Mouse (Mus musculus) urinary bladder, postnatal 25 days (tissue): ENCODE data around the gene Zfp969.
"Not testable (repeated sequence)": the region's sequence is repeated elsewhere in the genome, so short reads cannot be mapped to it uniquely, and the experiment has no call there.

Source experiments
- DNase-seq: peaks from one replicate; pipeline ENCODE4 v3.0.0; 2022; ENCODE audit warnings: low spot score

The Zfp969 gene

DNA sequence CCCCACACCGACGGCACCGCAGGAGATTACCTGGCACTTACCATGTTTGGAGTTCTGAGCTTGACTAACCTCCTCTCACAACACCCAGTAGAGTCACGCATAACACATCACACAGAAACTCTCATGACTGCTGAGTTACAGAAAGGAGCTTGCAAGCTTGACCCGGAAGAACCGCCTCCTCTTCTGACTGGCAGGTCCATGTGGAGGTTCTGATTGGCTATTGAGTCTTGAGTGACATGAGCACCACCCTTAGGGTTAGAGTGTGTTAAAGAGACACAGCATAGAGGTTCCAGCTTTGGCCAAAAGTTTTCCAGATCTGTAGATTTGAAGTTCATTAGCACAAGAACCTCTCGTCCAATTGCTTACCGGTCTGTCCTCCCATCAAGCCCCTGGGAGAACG is at the start of gene Zfp969:
Zfp969 (minus strand) TSS at position 101 of the 400 bp plus-strand sequence.
- not testable (repeated sequence) for DNase-seq

DNA sequence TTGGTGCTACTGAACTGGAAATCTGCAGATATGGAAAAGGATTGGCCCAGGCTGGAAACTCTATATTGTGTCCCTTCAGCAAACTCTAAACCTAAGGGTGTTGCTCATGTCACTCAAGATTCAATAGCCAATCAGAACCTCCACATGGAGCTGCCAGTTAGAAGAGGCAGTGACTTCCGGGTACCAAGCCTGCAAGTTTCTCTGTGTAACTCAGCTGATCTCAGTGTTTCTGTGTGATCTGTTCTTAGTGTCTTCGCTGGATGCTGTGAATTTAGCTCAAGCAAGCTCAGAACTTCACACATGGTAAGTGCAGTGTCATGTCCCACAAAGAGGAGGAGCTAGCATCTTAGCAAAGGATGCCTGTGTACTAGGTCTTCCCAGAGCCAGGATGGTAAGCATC is 37.8 kb upstream of the Zfp969 start, which contains the start of gene Gm2007:
Gm2007 (plus strand) TSS at position 301 of the 400 bp plus-strand sequence.
- DNase-seq, result not testable (repeated sequence)

DNA sequence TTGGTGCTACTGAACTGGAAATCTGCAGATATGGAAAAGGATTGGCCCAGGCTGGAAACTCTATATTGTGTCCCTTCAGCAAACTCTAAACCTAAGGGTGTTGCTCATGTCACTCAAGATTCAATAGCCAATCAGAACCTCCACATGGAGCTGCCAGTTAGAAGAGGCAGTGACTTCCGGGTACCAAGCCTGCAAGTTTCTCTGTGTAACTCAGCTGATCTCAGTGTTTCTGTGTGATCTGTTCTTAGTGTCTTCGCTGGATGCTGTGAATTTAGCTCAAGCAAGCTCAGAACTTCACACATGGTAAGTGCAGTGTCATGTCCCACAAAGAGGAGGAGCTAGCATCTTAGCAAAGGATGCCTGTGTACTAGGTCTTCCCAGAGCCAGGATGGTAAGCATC is 59.8 kb downstream of the Zfp969 start, which contains the start of gene Gm11007:
Gm11007 (plus strand) TSS at position 301 of the 400 bp plus-strand sequence.
- DNase-seq, result not testable (repeated sequence)
